Mouse (Mus musculus): ENCODE data around the gene Spic. TPM values are rescaled to one million over a fixed set of nuclear protein-coding genes. Genes with fewer than 3 reads are reported as not detected.
A peak's percentile ranks its signal among the peaks of the same experiment; 100 is the strongest.

Spic gene
- 1.3 and 2.1 TPM in 2 replicates for polyA plus RNA-seq (2015; fragmentation: Nextera tagmentation; extraction: Ambion mirVana)

- no peak for ATAC-seq (ENCODE audit: insufficient read depth, low FRiP score, low read depth)
- H3K4me3 ChIP-seq (replicated peaks) = no peak within 1 kb of the TSS
- WGBS = 65% methylated on average over 5 of the region's 5 CpGs
- no peaks in the 10 kb centered on the region for H3K4me1 ChIP-seq
- H3K4me2 ChIP-seq = no peak within 1 kb of the TSS
- no peaks in the 10 kb centered on the region for H3K27me3 ChIP-seq (replicated peaks)
- no peaks in the 10 kb centered on the region for H3K36me3 ChIP-seq
- H3K9me3 ChIP-seq = no peaks in the 10 kb centered on the region
- no peak within 1 kb of the TSS for H3K9ac ChIP-seq
- H3K27ac ChIP-seq = no peak within 1 kb of the TSS
Measured at GRCm38 (mm10) chr10:88684925-88685324, at the start of gene Spic. Gene Spic (minus strand): TSS chr10:88685015.

GRCm38 (mm10) chr10:88732309-88732622, 47.5 kb upstream of the Spic start:
- 10% methylated on average over 6 of the region's 6 CpGs for WGBS
- Histone ChIP-seq H3K36me3 (peaks cover 5% of the 10 kb centered on the region; the same call in 1 of the 2 replicates), H3K9ac (peak overlapping the region; percentile 89), H3K4me2 (peak overlapping the region; percentile 66), H3K4me1 (peaks cover 9% of the 10 kb centered on the region), H3K27ac (no peak overlapping the region), H3K9me3 (no peaks in the 10 kb centered on the region), H3K4me3 (replicated peaks) (peak overlapping the region; percentile 84), H3K27me3 (replicated peaks) (no peaks in the 10 kb centered on the region)
- ATAC-seq (ENCODE audit: insufficient read depth, low FRiP score, low read depth) = 0 out of 2 replicates have a peak, but pooled peaks have one; percentile 12

GRCm38 (mm10) chr10:88731496-88732308, 46.9 kb upstream of the Spic start:
- under 1% methylated on average over 61 of the region's 61 CpGs for WGBS

GRCm38 (mm10) chr10:88730571-88731495, 46.0 kb upstream of the Spic start, which contains the start of gene Arl1:
Gene Arl1 (plus strand): TSS chr10:88730858.
- Histone ChIP-seq H3K36me3 (no peaks in the 10 kb centered on the region; the same call in 1 of the 2 replicates), H3K27ac (peak within 1 kb of the TSS; percentile 77), H3K4me3 (replicated peaks) (peak within 1 kb of the TSS; percentile 84), H3K9me3 (no peaks in the 10 kb centered on the region), H3K27me3 (replicated peaks) (no peaks in the 10 kb centered on the region), H3K9ac (peak within 1 kb of the TSS; percentile 89), H3K4me1 (peaks cover 9% of the 10 kb centered on the region), H3K4me2 (peak within 1 kb of the TSS; percentile 66)
- WGBS = under 1% methylated on average over 65 of the region's 65 CpGs
- ATAC-seq (ENCODE audit: insufficient read depth, low FRiP score, low read depth) = peak; percentile 96

More at GRCm38 (mm10) chr10:88731496-88732308, 46.9 kb upstream of the Spic start:
- ATAC-seq (ENCODE audit: insufficient read depth, low FRiP score, low read depth) = peak; percentile 15; the same call in 1 of the 2 replicates
- peak overlapping the region; percentile 89 for H3K9ac ChIP-seq
- peak overlapping the region; percentile 66 for H3K4me2 ChIP-seq
- peak overlapping the region; percentile 77 for H3K27ac ChIP-seq
- peak overlapping the region; percentile 84 for H3K4me3 ChIP-seq (replicated peaks)
- H3K36me3 ChIP-seq = no peaks in the 10 kb centered on the region; the same call in 1 of the 2 replicates
- peaks cover 9% of the 10 kb centered on the region for H3K4me1 ChIP-seq
- H3K27me3 ChIP-seq (replicated peaks) = no peaks in the 10 kb centered on the region
- H3K9me3 ChIP-seq = no peaks in the 10 kb centered on the region

- no peak overlapping the region for H3K27ac ChIP-seq
- H3K4me3 ChIP-seq (replicated peaks) = no peak overlapping the region
- 66% methylated on average over 8 of the region's 8 CpGs for WGBS
- H3K4me1 ChIP-seq = peaks cover 9% of the 10 kb centered on the region
- no peak overlapping the region for H3K4me2 ChIP-seq
- no peaks in the 10 kb centered on the region for H3K9me3 ChIP-seq
- H3K36me3 ChIP-seq = no peaks in the 10 kb centered on the region
- no peak for ATAC-seq (ENCODE audit: insufficient read depth, low FRiP score, low read depth)
- H3K9ac ChIP-seq = no peak overlapping the region
- H3K27me3 ChIP-seq (replicated peaks) = no peaks in the 10 kb centered on the region
Measured at GRCm38 (mm10) chr10:88728166-88728565, 43.4 kb upstream of the Spic start.

- H3K27me3 ChIP-seq (replicated peaks) = no peaks in the 10 kb centered on the region
- H3K9me3 ChIP-seq = no peaks in the 10 kb centered on the region
- no peak for ATAC-seq (ENCODE audit: insufficient read depth, low FRiP score, low read depth)
- 39% methylated on average over 1 of the region's 1 CpGs for WGBS
- H3K27ac ChIP-seq = no peak overlapping the region
- H3K4me1 ChIP-seq = peaks cover 3% of the 10 kb centered on the region; the same call in 1 of the 2 replicates
- H3K36me3 ChIP-seq = no peaks in the 10 kb centered on the region
- no peak overlapping the region for H3K4me3 ChIP-seq (replicated peaks)
- no peak overlapping the region for H3K9ac ChIP-seq
- H3K4me2 ChIP-seq = no peak overlapping the region
Measured at GRCm38 (mm10) chr10:88727128-88727527, 42.3 kb upstream of the Spic start.

GRCm38 (mm10) chr10:88725343-88725742, 40.5 kb upstream of the Spic start:
- no peaks in the 10 kb centered on the region for H3K9me3 ChIP-seq
- H3K4me3 ChIP-seq (replicated peaks) = no peak overlapping the region
- no peak overlapping the region for H3K9ac ChIP-seq
- H3K4me1 ChIP-seq = peaks cover 2% of the 10 kb centered on the region; the same call in 1 of the 2 replicates
- no peaks in the 10 kb centered on the region for H3K36me3 ChIP-seq
- no peaks in the 10 kb centered on the region for H3K27me3 ChIP-seq (replicated peaks)
- no peak overlapping the region for H3K4me2 ChIP-seq
- 44% methylated on average over 2 of the region's 2 CpGs for WGBS
- no peak overlapping the region for H3K27ac ChIP-seq
- ATAC-seq (ENCODE audit: insufficient read depth, low FRiP score, low read depth) = no peak

- H3K4me3 ChIP-seq (replicated peaks) = no peak overlapping the region
- no peaks in the 10 kb centered on the region for H3K4me1 ChIP-seq
- H3K4me2 ChIP-seq = no peak overlapping the region
- no peak for ATAC-seq (ENCODE audit: insufficient read depth, low FRiP score, low read depth)
- H3K9me3 ChIP-seq = no peaks in the 10 kb centered on the region
- WGBS = 45% methylated on average over 1 of the region's 1 CpGs
- no peak overlapping the region for H3K9ac ChIP-seq
- no peak overlapping the region for H3K27ac ChIP-seq
- H3K36me3 ChIP-seq = no peaks in the 10 kb centered on the region
- H3K27me3 ChIP-seq (replicated peaks) = no peaks in the 10 kb centered on the region
Measured at GRCm38 (mm10) chr10:88719618-88720017, 34.8 kb upstream of the Spic start.

GRCm38 (mm10) chr10:88717756-88718025, 32.9 kb upstream of the Spic start:
- ATAC-seq (ENCODE audit: insufficient read depth, low FRiP score, low read depth) = no peak; the same call in 1 of the 2 replicates
- Histone ChIP-seq H3K4me2 (no peak overlapping the region), H3K36me3 (no peaks in the 10 kb centered on the region), H3K9me3 (no peaks in the 10 kb centered on the region), H3K9ac (no peak overlapping the region), H3K4me1 (no peaks in the 10 kb centered on the region), H3K4me3 (replicated peaks) (no peak overlapping the region), H3K27ac (no peak overlapping the region), H3K27me3 (replicated peaks) (no peaks in the 10 kb centered on the region)
- WGBS = 48% methylated on average over 2 of the region's 2 CpGs

- Histone ChIP-seq H3K4me2 (no peak overlapping the region), H3K4me3 (replicated peaks) (no peak overlapping the region), H3K9me3 (no peaks in the 10 kb centered on the region), H3K9ac (no peak overlapping the region), H3K4me1 (no peaks in the 10 kb centered on the region), H3K27ac (no peak overlapping the region), H3K36me3 (no peaks in the 10 kb centered on the region), H3K27me3 (replicated peaks) (no peaks in the 10 kb centered on the region)
- no peak for ATAC-seq (ENCODE audit: insufficient read depth, low FRiP score, low read depth)
- WGBS = 46% methylated on average over 13 of the region's 13 CpGs
Measured at GRCm38 (mm10) chr10:88716986-88717755, 32.4 kb upstream of the Spic start.

- WGBS = 83% methylated on average over 6 of the region's 6 CpGs
- Histone ChIP-seq H3K36me3 (no peaks in the 10 kb centered on the region), H3K27ac (no peak overlapping the region), H3K4me1 (no peaks in the 10 kb centered on the region), H3K4me2 (no peak overlapping the region), H3K4me3 (replicated peaks) (no peak overlapping the region), H3K27me3 (replicated peaks) (no peaks in the 10 kb centered on the region), H3K9ac (no peak overlapping the region), H3K9me3 (no peaks in the 10 kb centered on the region)
- ATAC-seq (ENCODE audit: insufficient read depth, low FRiP score, low read depth) = no peak
Measured at GRCm38 (mm10) chr10:88715621-88716020, 30.8 kb upstream of the Spic start.
